Mouse (Mus musculus) C2C12 (cell line): Measurements from ENCODE around the gene Bmp7.

Experiments
- CTCF ChIP-seq: IDR thresholded peaks from one replicate; pipeline ENCODE4 v1.5.1; 2011; ENCODE audit not compliant: control insufficient read depth, insufficient read depth, insufficient read length
- FOSL1 ChIP-seq: IDR thresholded peaks from one replicate; pipeline ENCODE4 v1.8.0; 2011; ENCODE audit warnings: mild to moderate bottlenecking, low read length; ENCODE audit not compliant: poor library complexity, insufficient read depth, severe bottlenecking
- MAX ChIP-seq: IDR thresholded peaks from one replicate; pipeline ENCODE4 v1.6.1; 2011; ENCODE audit warnings: mild to moderate bottlenecking, control low read depth
- MYOD1 ChIP-seq: IDR thresholded peaks from one replicate; pipeline ENCODE4 v1.6.1; 2011; ENCODE audit warnings: low read depth; ENCODE audit not compliant: control insufficient read depth, insufficient read length
- MYOG ChIP-seq: IDR thresholded peaks from one replicate; pipeline ENCODE4 v1.6.1; 2011; ENCODE audit not compliant: control insufficient read depth, insufficient read length; ENCODE audit errors: extremely low read depth
- USF1 ChIP-seq: IDR thresholded peaks from one replicate; pipeline ENCODE4 v1.6.1; 2011; ENCODE audit warnings: low read depth, mild to moderate bottlenecking, control low read depth, moderate library complexity

DNA sequence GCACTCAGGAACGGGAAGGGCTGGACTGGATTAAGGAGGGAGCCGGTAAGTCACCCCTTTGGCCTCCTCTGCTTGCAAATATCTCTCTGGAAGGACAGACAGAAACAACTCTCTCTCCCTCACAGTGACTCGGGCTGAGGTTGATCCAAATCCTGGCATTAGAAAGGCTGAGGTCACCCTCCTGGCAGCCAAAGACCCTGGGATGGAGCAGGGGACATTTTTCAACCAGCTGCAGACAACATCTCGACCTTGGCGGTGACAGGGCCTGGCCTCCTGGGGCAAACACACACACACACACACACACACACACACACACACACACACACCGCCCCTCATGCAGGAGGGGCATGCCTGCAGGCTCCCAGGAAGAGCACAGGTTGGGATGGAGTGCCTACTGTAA lies 29.0 kb downstream of the Bmp7 start:
- no peak for TF ChIP-seq CTCF
- TF ChIP-seq MAX = no peak
- TF ChIP-seq USF1 = no peak
- TF ChIP-seq MYOG = no peak
- TF ChIP-seq MYOD1 = no peak
- TF ChIP-seq FOSL1 = no peak
